ENCODE assay signal across 17 mouse cellular contexts in genomic region chr2:163493031-163493430, GRCm38 (mm10). TPM values are rescaled to one million over a fixed set of nuclear protein-coding genes. Genes with fewer than 3 reads are reported as not detected.
"Had no signal": no experiment of that assay in that cellular context is flagged by ENCODE, and none has a peak within 500 bp of the region (broad histone marks: within the 10 kb centered on the region; RNA-seq: fewer than 3 reads in every experiment).

No protein-coding gene starts in this region.

- H3K9me3 ChIP-seq: kidney, embryonic 15.5 days; limb, embryonic 13.5 days had no signal

- H3K9ac ChIP-seq: kidney, embryonic 15.5 days; limb, embryonic 13.5 days; liver, embryonic 14.5 days had no signal

- H3K27ac ChIP-seq: kidney, embryonic 15.5 days; limb, embryonic 13.5 days; liver, embryonic 14.5 days had no signal

- H3K4me3 ChIP-seq: kidney, embryonic 15.5 days; limb, embryonic 13.5 days had no signal

- H3K4me1 ChIP-seq: kidney, embryonic 15.5 days had no signal

- H3K4me2 ChIP-seq: kidney, embryonic 15.5 days; limb, embryonic 13.5 days had no signal

- H3K36me3 ChIP-seq: kidney, embryonic 15.5 days; limb, embryonic 13.5 days had no signal

- ATAC-seq: midbrain, embryonic 16.5 days had no signal

- DNase-seq: kidney, adult 2 months; layer of hippocampus, adult 9-11 months; layer of hippocampus, postnatal 36 days; lung, adult 18-20 months; right cerebral cortex, adult 18-20 months; right cerebral cortex, postnatal 25 days had no signal

RNA-seq across cellular contexts. Expression of gene R3hdml, which starts 0.9 kb away (rescaled TPM):
- total RNA-seq: layer of hippocampus, postnatal 36 days; left cerebral cortex, adult 8-10 months; left cerebral cortex, postnatal 25 days; liver, adult 2 months; megakaryocyte-erythroid progenitor cell, adult 5-6 weeks had no signal
- polyA plus RNA-seq: limb, embryonic 13.5 days; liver, adult 2 months; liver, embryonic 14.5 days; lung, embryonic 16.5 days; stomach, embryonic 16.5 days had no signal

RNA-seq across cellular contexts. Expression of gene Hnf4a, which starts 13.6 kb away (rescaled TPM):
- total RNA-seq: layer of hippocampus, postnatal 36 days; left cerebral cortex, adult 8-10 months; left cerebral cortex, postnatal 25 days had no signal
- polyA plus RNA-seq: limb, embryonic 13.5 days; lung, embryonic 16.5 days; midbrain, embryonic 16.5 days; neural tube, embryonic 14.5 days had no signal

RNA-seq across cellular contexts. Expression of gene Gdap1l1, which starts 54.8 kb away (rescaled TPM):
- total RNA-seq: liver, adult 2 months; megakaryocyte-erythroid progenitor cell, adult 5-6 weeks had no signal
- polyA plus RNA-seq: liver, adult 2 months had no signal
